Mouse (Mus musculus): ENCODE measurements at regions not wholly inside any gene's neighbourhood (a gene's known extent, or its start where the extent isn't known, plus 50 kb on each side); places are given as distances from the start of the nearest gene placed in this dataset.

DNA sequence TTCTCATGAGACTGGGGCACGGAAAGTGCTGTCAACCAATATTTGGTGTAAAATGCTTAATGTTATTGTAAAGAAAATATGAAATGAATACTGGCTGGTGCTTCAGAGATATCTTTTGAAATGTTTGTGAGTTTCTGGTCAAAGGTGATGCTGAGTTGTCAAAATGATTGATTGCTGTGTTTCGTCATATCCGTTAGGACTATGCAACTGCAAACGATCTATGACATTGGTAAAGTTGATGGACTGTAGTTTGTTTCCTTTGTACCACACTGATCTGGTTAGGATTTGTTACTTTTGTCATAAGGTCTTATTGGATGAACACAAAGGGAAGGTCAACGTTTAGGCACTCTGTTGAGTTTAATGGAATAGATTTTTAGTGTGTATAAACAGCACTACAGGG is 929.1 kb downstream of the Epha7 start:
- H3K36me3 ChIP-seq (ENCODE audit: control insufficient read depth, insufficient read depth, low read length), result no peaks in the 10 kb centered on the region
- no peaks in the 10 kb centered on the region for H3K27me3 ChIP-seq (ENCODE audit: control insufficient read depth, insufficient read depth, low read depth, low read length)
- H3K4me2 ChIP-seq (ENCODE audit: low read depth, low read length), result no peak overlapping the region
- H3K27ac ChIP-seq (ENCODE audit: low read length), result no peak overlapping the region
- no peak overlapping the region for H3K9ac ChIP-seq (ENCODE audit: low read length)
- no peaks in the 10 kb centered on the region for H3K9me3 ChIP-seq (ENCODE audit: control insufficient read depth, low read length)
- H3K4me1 ChIP-seq (replicated peaks; ENCODE audit: control insufficient read depth, insufficient read depth, low read length), result no peaks in the 10 kb centered on the region
- 44% methylated on average over 5 of the region's 5 CpGs for WGBS
- ATAC-seq (ENCODE audit: low read depth), result no peak
- H3K4me3 ChIP-seq (ENCODE audit: low read length), result no peak overlapping the region

DNA sequence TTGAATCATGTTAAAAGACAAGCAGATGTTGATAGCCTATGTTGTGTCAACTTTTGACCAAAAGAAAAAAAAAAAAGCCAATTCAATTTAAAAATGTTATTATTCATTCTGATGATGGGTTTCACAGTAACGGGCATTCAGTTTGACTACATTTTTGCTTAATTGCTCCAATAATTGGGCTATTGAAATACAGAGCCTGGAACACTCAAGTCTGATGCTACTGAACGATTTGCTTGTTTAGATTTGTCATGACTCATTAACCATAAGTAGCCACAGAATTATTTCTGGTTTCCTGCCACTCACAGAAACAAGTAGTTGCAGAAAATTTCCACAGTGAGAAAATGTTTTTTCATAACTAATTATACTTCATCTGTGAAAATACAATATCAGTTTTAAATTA is 929.8 kb downstream of the Epha7 start:
- Histone ChIP-seq H3K27ac (ENCODE audit: low read length) (no peak overlapping the region), H3K4me2 (ENCODE audit: low read depth, low read length) (no peak overlapping the region), H3K4me1 (replicated peaks; ENCODE audit: control insufficient read depth, insufficient read depth, low read length) (no peaks in the 10 kb centered on the region), H3K27me3 (ENCODE audit: control insufficient read depth, insufficient read depth, low read depth, low read length) (no peaks in the 10 kb centered on the region), H3K36me3 (ENCODE audit: control insufficient read depth, insufficient read depth, low read length) (no peaks in the 10 kb centered on the region), H3K9ac (ENCODE audit: low read length) (no peak overlapping the region), H3K4me3 (ENCODE audit: low read length) (no peak overlapping the region), H3K9me3 (ENCODE audit: control insufficient read depth, low read length) (no peaks in the 10 kb centered on the region)
- WGBS, result 54% methylated on average over 2 of the region's 2 CpGs
- ATAC-seq (ENCODE audit: low read depth), result no peak

All from lung, embryonic 16.5 days (tissue).